Mouse (Mus musculus) E14TG2a.4 (cell line): Measurements from ENCODE around the gene Cpeb2.

Experiments
- CTCF ChIP-seq: conservative IDR thresholded peaks from 2 replicates; pipeline ENCODE4 v1.5.1; 2014; ENCODE audit warnings: low read length
- NANOG ChIP-seq: IDR thresholded peaks from 2 replicates; pipeline ENCODE4 v1.6.1; 2014; ENCODE audit warnings: borderline replicate concordance, low read length, mixed read lengths
- POU5F1 ChIP-seq: IDR thresholded peaks from 2 replicates; pipeline ENCODE4 v1.6.1; 2014; ENCODE audit warnings: low read length, borderline replicate concordance

GRCm38 (mm10) chr5:43217987-43218846 is 14.8 kb upstream of the Cpeb2 start:
- no peak for TF ChIP-seq CTCF
- TF ChIP-seq NANOG, result no peak
- TF ChIP-seq POU5F1, result no peak
